Mouse (Mus musculus): ENCODE results near the gene Phyhd1. TPM values are rescaled to one million over a fixed set of nuclear protein-coding genes. Genes with fewer than 3 reads are reported as not detected.

Gene Phyhd1
- polyA plus RNA-seq (2014; fragmentation: Nextera tagmentation; extraction: Ambion mirVana) = 7.1 and 7.3 TPM in 2 replicates

DNA sequence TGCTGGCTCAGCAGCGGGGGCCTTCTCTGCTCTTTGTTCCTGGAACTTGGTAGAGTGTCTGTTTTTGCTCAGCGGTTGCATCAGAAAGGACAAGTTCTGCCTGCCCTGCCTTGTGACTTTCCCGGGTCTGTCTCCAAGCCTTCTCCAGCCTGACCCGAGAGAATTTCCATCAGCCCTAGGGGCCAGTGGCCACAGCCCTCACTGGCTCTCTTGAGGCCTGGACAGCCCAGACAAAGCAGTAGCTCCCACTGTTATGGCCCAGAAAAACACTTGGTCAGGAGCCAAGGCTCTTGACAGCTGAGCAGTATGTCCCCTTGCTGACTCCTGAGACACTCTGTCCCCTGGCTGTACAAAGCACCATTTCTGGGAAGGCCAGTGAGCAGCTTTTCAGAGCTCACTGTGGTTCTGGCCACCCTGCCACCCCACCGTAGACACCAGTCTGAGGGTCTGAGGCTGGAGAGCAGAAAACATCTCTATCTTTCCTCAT, at the start of gene Phyhd1:
TSS of gene Phyhd1 (plus strand) at position 437 of the 487 bp plus-strand sequence.
- ATAC-seq (ENCODE audit: insufficient read depth) = peak; percentile 36; the same call in 1 of the 2 replicates
- no peak for TF ChIP-seq CTCF (IDR thresholded peaks at IDR 0.05; ENCODE audit: low read depth)
- H3K9me3 ChIP-seq (ENCODE audit: low read depth, low read length) = no peaks in the 10 kb centered on the region
- H3K27ac ChIP-seq (ENCODE audit: low read depth) = peak within 1 kb of the TSS; percentile 87
- H3K36me3 ChIP-seq (ENCODE audit: insufficient read depth) = peaks cover 41% of the 10 kb centered on the region
- peak within 1 kb of the TSS; percentile 50 for H3K4me2 ChIP-seq
- peaks cover 20% of the 10 kb centered on the region for H3K4me1 ChIP-seq (ENCODE audit: insufficient read depth)
- 40% methylated on average over 5 of the region's 5 CpGs for WGBS
- peak within 1 kb of the TSS; percentile 8; the same call in 1 of the 2 replicates for H3K4me3 ChIP-seq (ENCODE audit: low read depth, low read length)
- H3K27me3 ChIP-seq (ENCODE audit: insufficient read depth, low read length) = no peaks in the 10 kb centered on the region
- peak within 1 kb of the TSS; percentile 2 for H3K9ac ChIP-seq
- DNase-seq = peak; percentile 90

DNA sequence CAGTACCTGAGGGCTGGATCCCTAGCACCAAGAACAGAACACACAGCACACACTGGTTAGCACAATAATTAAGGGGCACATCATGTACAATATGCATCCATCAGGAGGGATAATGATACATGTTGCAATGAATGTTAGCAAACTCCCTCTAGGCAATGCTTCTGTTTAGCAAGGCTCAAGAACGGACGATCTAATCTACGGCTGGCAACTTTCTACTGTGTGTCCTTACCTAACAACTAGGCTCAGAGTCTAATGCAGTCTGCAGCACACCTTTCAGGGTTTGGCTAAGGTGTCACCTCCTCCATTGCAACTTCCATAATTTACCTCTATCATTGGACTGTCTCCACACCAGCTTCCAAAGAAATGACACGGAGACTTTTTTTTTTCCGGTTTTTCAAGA, 49.7 kb upstream of the Phyhd1 start:
- H3K36me3 ChIP-seq (ENCODE audit: insufficient read depth) = no peaks in the 10 kb centered on the region
- no peak overlapping the region for H3K9ac ChIP-seq
- no peak for DNase-seq
- TF ChIP-seq CTCF (IDR thresholded peaks at IDR 0.05; ENCODE audit: low read depth) = no peak
- ATAC-seq (ENCODE audit: insufficient read depth) = no peak
- WGBS = 92% methylated on average over 5 of the region's 5 CpGs
- no peak overlapping the region for H3K4me2 ChIP-seq
- H3K4me3 ChIP-seq (ENCODE audit: low read depth, low read length) = no peak overlapping the region
- H3K4me1 ChIP-seq (ENCODE audit: insufficient read depth) = no peaks in the 10 kb centered on the region
- H3K27me3 ChIP-seq (ENCODE audit: insufficient read depth, low read length) = no peaks in the 10 kb centered on the region
- H3K27ac ChIP-seq (ENCODE audit: low read depth) = no peak overlapping the region
- no peaks in the 10 kb centered on the region for H3K9me3 ChIP-seq (ENCODE audit: low read depth, low read length)

- no peak for ATAC-seq (ENCODE audit: insufficient read depth)
- Histone ChIP-seq H3K9ac (no peak overlapping the region), H3K27me3 (ENCODE audit: insufficient read depth, low read length) (no peaks in the 10 kb centered on the region), H3K9me3 (ENCODE audit: low read depth, low read length) (no peaks in the 10 kb centered on the region), H3K27ac (ENCODE audit: low read depth) (no peak overlapping the region), H3K4me1 (ENCODE audit: insufficient read depth) (peaks cover 14% of the 10 kb centered on the region), H3K4me2 (no peak overlapping the region), H3K4me3 (ENCODE audit: low read depth, low read length) (no peak overlapping the region), H3K36me3 (ENCODE audit: insufficient read depth) (peaks cover 3% of the 10 kb centered on the region)
- TF ChIP-seq CTCF (IDR thresholded peaks at IDR 0.05; ENCODE audit: low read depth) = no peak
- DNase-seq = no peak
- WGBS = 78% methylated on average over 5 of the region's 5 CpGs
These were observed 30.4 kb upstream of the Phyhd1 start for GRCm38 (mm10) chr2:30235593-30235992.

GRCm38 (mm10) chr2:30236426-30237198, 29.4 kb upstream of the Phyhd1 start:
- no peaks in the 10 kb centered on the region for H3K9me3 ChIP-seq (ENCODE audit: low read depth, low read length)
- H3K4me1 ChIP-seq (ENCODE audit: insufficient read depth) = peaks cover 14% of the 10 kb centered on the region
- H3K9ac ChIP-seq = peak overlapping the region; percentile 72
- DNase-seq (peak; percentile 34), ATAC-seq (ENCODE audit: insufficient read depth) (0 out of 2 replicates have a peak, but pooled peaks have one; percentile 1)
- H3K27me3 ChIP-seq (ENCODE audit: insufficient read depth, low read length) = no peaks in the 10 kb centered on the region
- no peak for TF ChIP-seq CTCF (IDR thresholded peaks at IDR 0.05; ENCODE audit: low read depth)
- H3K27ac ChIP-seq (ENCODE audit: low read depth) = peak overlapping the region; percentile 55
- peak overlapping the region; percentile 88 for H3K4me2 ChIP-seq
- 3% methylated on average over 18 of the region's 18 CpGs for WGBS
- H3K36me3 ChIP-seq (ENCODE audit: insufficient read depth) = peaks cover 13% of the 10 kb centered on the region
- H3K4me3 ChIP-seq (ENCODE audit: low read depth, low read length) = peak overlapping the region; percentile 90

DNA sequence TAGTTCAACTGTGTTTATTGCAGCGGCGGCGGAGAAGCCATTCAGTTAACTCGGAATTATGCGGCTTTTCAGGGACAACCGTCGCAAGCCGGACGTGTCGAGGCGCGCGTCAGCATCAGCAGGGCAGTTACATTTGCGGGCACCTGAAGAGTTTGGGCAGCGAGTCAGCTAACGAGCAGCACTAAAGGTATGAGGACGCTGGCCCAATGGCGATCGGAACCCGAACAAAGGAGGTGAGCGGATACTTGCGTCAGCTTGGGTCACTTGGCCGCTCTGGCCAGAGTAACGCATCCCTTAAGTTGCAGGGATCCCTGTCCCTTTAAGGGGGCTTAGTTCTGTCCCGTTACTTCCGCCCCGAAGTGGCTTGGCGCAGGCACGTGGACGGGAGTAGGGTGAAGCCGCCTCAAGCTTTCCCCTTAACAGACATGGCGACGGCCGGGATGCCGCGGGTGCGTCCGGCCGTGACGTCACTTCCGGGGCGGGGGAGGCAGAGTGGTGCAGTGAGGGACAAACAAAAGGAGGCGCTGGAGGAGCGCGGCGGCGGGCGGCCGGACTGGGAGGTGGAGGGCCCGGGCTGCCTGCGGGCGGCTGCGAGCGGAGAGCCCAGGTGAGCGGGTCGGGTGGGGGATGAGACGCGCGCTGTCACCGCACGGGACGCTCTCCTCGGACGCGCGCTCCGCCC, 28.7 kb upstream of the Phyhd1 start, which contains the start of gene Lrrc8a:
TSS of gene Lrrc8a (plus strand) at position 517 of the 682 bp plus-strand sequence.
- TF ChIP-seq CTCF (IDR thresholded peaks at IDR 0.05; ENCODE audit: low read depth) = no peak; the same call in 1 of the 2 replicates
- ATAC-seq (ENCODE audit: insufficient read depth) (peak; percentile 98), DNase-seq (peak; percentile 98)
- Histone ChIP-seq H3K9me3 (ENCODE audit: low read depth, low read length) (no peaks in the 10 kb centered on the region), H3K27me3 (ENCODE audit: insufficient read depth, low read length) (no peaks in the 10 kb centered on the region), H3K36me3 (ENCODE audit: insufficient read depth) (peaks cover 21% of the 10 kb centered on the region), H3K4me1 (ENCODE audit: insufficient read depth) (peaks cover 14% of the 10 kb centered on the region), H3K4me3 (ENCODE audit: low read depth, low read length) (peak within 1 kb of the TSS; percentile 90), H3K9ac (peak within 1 kb of the TSS; percentile 72), H3K27ac (ENCODE audit: low read depth) (peak within 1 kb of the TSS; percentile 91), H3K4me2 (peak within 1 kb of the TSS; percentile 88)
- under 1% methylated on average over 62 of the region's 67 CpGs for WGBS

DNA sequence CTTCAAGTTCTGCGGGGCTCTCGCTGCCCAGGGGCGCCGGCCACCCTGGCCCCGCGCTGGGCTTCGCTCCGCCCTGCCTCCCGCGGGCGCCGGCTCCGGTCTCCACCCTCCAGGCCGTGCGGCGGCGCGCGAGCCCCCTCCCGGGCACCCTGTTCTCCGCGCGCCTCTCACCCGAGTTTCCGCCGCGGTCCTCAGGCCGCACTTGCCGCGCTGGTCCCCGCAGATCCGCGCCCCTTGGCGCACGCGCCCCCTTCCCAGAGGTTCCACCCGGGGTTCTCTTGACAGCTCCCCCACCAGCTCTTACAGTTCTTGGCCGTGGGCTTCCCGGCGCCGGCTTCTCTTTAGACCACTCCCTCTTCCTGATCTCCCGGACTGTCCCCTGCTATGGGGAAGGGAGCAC, 28.1 kb upstream of the Phyhd1 start:
- Histone ChIP-seq H3K4me3 (ENCODE audit: low read depth, low read length) (peak overlapping the region; percentile 90), H3K27ac (ENCODE audit: low read depth) (peak overlapping the region; percentile 91), H3K36me3 (ENCODE audit: insufficient read depth) (peaks cover 26% of the 10 kb centered on the region), H3K4me1 (ENCODE audit: insufficient read depth) (peaks cover 14% of the 10 kb centered on the region), H3K4me2 (peak overlapping the region; percentile 88), H3K9me3 (ENCODE audit: low read depth, low read length) (no peaks in the 10 kb centered on the region), H3K9ac (peak overlapping the region; percentile 72), H3K27me3 (ENCODE audit: insufficient read depth, low read length) (no peaks in the 10 kb centered on the region)
- peak; percentile 90 for ATAC-seq (ENCODE audit: insufficient read depth)
- no peak for TF ChIP-seq CTCF (IDR thresholded peaks at IDR 0.05; ENCODE audit: low read depth)
- WGBS = under 1% methylated on average over 40 of the region's 42 CpGs
- peak; percentile 77 for DNase-seq

Measured in lung, embryonic 14.5 days (tissue).